Mouse (Mus musculus): ENCODE data around the gene Cby3.

Gene Cby3

DNA sequence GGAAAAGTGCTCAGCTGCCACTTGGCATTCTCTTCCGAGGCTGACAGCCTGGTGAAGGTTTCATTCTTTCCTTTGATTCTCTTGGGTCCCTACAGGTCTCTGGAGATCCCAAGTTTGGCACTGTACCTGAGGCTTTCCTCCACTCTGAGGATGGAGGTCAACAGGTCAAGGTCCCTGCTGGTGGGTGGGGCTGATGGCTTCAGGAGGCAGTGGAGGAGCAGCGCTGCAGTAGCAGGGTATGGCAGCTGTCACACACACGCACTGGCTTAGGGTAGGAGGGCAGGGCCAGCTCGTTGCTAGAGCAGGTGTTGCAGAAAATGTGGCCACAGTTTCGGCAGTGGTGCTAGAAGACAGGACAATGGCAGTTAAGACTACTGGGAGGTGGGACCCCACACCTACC is 35.4 kb downstream of the Cby3 start:
- DNase-seq, result no peak

GRCm38 (mm10) chr11:50391272-50391960 is 37.2 kb downstream of the Cby3 start:
- no peak for DNase-seq

- no peak for DNase-seq
Observed at GRCm38 (mm10) chr11:50393306-50393705, 39.0 kb downstream of the Cby3 start.

- no peak for DNase-seq
Observed at GRCm38 (mm10) chr11:50394731-50395130, 40.5 kb downstream of the Cby3 start.

DNA sequence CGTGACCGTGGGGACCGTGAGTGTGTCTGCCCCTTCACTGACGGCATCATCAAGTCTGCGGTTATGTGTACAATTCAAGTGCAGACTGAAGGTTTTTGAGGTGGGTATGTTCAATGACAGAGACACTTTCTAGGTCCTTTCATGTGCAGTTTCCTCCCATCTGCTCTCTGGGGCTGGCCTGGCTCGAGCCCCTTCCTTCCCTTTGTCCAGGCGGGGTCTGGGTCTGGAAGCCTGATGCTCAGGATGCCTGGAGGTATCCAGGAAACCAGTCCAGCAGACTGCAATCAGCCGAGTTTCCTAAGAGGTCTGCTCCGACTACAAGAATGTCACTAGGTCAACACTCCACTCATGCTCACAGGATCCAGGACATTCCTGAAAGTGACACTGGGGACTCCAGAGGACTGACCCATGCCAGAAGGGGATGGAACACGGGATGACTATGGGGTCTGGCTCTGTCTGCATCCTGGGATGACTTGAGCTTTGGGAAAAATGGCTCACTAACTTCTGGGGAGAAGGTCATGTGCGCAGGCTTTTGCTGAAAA is 42.6 kb downstream of the Cby3 start:
- DNase-seq, result no peak

DNA sequence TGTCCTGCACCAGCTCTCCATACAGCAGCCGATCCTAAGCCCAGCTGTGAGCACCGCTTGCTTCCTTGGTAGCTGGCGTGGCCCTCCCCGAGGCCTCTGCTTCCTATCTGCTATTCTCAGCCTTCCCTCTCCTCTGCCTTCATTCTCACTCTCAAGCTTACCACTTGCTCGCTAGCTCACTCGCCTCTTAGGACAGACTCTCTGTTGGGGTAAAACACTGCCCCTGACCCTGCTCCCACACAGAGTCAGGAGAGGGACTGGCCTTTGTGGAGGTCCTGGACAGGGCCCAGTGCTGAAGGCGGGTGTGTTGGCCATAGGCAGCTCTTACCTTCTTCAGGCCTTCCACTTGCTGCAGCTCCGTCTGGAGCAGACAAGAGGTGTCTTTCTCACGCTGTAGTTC is 43.1 kb downstream of the Cby3 start:
- DNase-seq, result no peak

DNA sequence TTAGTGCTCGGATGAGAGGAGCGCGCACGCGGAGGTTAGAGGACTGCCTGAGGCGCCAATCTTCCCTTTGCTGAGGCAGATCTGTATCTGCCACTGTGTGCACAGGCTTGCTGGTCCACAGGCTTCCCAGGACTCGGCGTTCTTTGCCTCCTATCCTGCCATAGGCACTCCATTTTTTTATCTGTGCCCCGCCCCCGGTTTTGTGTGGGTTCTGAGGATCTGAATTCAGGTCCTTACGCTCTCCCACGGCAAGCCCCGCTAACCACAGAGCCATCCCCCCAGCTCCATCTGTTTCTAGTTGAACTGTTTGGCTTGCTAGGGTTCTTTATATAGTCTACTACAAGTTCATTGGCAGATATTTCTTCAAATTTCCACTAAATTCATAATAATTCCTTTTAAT is 44.5 kb downstream of the Cby3 start:
- DNase-seq, result no peak

GRCm38 (mm10) chr11:50402481-50402880 is 48.2 kb downstream of the Cby3 start:
- DNase-seq, result no peak

- DNase-seq, result peak; percentile 35
Observed at GRCm38 (mm10) chr11:50403367-50404014, 49.2 kb downstream of the Cby3 start.

DNA sequence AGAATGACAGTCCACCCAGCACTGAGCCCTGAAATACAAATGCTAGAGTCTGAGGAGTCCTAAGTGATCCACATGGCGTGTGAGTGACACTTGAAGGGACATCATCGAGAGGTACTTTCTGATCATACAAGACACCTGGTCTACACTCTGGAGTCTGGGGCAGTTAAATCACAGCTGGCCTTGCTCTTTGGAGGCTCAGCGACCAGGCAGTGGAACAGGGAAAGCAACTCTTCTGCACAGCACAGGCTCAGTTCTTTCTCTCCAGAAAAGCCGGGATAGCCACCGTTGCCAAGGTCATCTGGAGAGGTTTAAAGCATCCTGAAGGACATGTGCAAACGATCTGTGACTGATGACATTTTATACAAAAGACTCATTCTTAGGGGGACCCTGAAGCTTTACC is 53.0 kb downstream of the Cby3 start:
- no peak for DNase-seq

Measured in right cerebral cortex, postnatal 4 days (tissue).